Mouse (Mus musculus) CH12.LX (cell line): ENCODE measurements at regions not wholly inside any gene's neighbourhood (a gene's known extent, or its start where the extent isn't known, plus 50 kb on each side); places are given as distances from the start of the nearest gene placed in this dataset.

Experiments
- EP300 ChIP-seq: IDR thresholded peaks from 2 replicates; pipeline ENCODE4 v1.6.1; 2011; ENCODE audit warnings: low read length, improper control_type of control experiment
- HCFC1 ChIP-seq: IDR thresholded peaks from 2 replicates; pipeline ENCODE4 v1.6.1; 2012; ENCODE audit warnings: low read depth, mild to moderate bottlenecking, inconsistent platforms, low read length, improper control_type of control experiment
- MYC ChIP-seq: IDR thresholded peaks from 2 replicates; pipeline ENCODE4 v1.6.1; 2011; ENCODE audit warnings: low read depth, mild to moderate bottlenecking, improper control_type of control experiment, low read length
- POLR2A ChIP-seq: IDR thresholded peaks from 2 replicates; pipeline ENCODE4 v1.6.1; 2011; ENCODE audit warnings: low read depth, mild to moderate bottlenecking, improper control_type of control experiment, low read length

DNA sequence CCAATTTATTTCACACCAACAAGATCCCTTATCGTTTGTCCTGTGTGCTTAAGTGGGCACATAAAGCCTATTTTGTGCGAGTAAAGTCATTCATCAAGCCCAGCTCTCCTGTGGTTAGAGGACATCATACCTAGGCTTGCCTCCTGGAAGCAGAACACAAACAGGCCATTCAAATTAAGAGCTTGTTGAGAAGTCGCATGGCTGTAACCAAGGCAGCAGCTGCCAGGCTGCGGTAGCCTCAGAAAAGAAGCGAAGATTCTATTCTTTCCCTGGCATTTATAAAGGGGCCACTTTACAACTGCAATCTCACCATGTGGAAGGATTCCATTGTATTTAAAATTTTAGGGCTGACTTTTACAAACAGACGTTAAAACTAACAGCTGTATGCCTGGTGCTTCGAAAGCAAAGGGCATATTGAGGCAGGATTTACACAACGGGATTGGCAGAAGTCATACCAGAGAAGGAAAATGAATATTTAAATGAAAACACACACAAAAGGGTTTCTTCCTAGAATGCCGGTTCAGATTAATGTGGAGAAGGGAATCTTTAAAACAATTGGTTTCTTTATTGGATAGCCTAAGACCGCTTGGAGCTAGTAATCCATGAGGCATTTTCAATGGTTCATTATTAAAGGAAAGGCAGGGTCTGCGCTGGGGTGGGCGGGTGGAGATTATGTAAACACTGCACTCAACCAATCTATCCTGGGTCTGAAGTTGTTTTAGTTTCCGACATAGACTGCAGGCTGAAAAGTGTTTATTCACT, 366.6 kb downstream of the Sfmbt2 start:
- no peak for TF ChIP-seq POLR2A
- TF ChIP-seq EP300, result no peak
- no peak for TF ChIP-seq MYC
- no peak for TF ChIP-seq HCFC1
